Mouse (Mus musculus): Measurements from ENCODE around the gene Sin3a. TPM values are rescaled to one million over a fixed set of nuclear protein-coding genes. Genes with fewer than 3 reads are reported as not detected.

Sin3a gene
- polyA plus RNA-seq, 1 experiment from 2014 or later = 52.8 TPM

GRCm38 (mm10) chr9:57168411-57168810 lies 96.6 kb downstream of the Sin3a start:
- Histone ChIP-seq H3K4me1 (replicated peaks; ENCODE audit: control insufficient read depth, insufficient read depth, low read length) (no peaks in the 10 kb centered on the region), H3K36me3 (ENCODE audit: control insufficient read depth, insufficient read depth, low read length) (no peaks in the 10 kb centered on the region), H3K27me3 (ENCODE audit: control insufficient read depth, insufficient read depth, low read length) (no peaks in the 10 kb centered on the region), H3K9ac (ENCODE audit: low read depth, low read length) (no peak overlapping the region), H3K4me2 (replicated peaks; ENCODE audit: low read depth, low read length) (no peak overlapping the region), H3K27ac (ENCODE audit: low read depth, low read length) (no peak overlapping the region), H3K9me3 (ENCODE audit: control insufficient read depth, low read length) (no peaks in the 10 kb centered on the region), H3K4me3 (ENCODE audit: low read depth, low read length) (no peak overlapping the region)
- WGBS = 88% methylated on average over 5 of the region's 5 CpGs
- ATAC-seq (ENCODE audit: low FRiP score) = no peak
- no peak for DNase-seq (ENCODE audit: low spot score)

Other genes with a start within 250 kb of the Sin3a start
- 0.36 and 0.37 TPM in 2 replicates for gene Odf3l1, start 207.4 kb upstream of the Sin3a start, polyA plus RNA-seq (2014; fragmentation: Nextera tagmentation; extraction: Ambion mirVana)
- 2.6 and 2.7 TPM in 2 replicates for gene Cspg4, start 207.0 kb upstream of the Sin3a start, polyA plus RNA-seq (2014; fragmentation: Nextera tagmentation; extraction: Ambion mirVana)
- gene Snx33, start 143.7 kb upstream of the Sin3a start, polyA plus RNA-seq (2014; fragmentation: Nextera tagmentation; extraction: Ambion mirVana) = 3.3 and 3.8 TPM in 2 replicates
- gene Imp3, start 134.6 kb upstream of the Sin3a start, polyA plus RNA-seq (2014; fragmentation: Nextera tagmentation; extraction: Ambion mirVana) = 66.0 and 70.2 TPM in 2 replicates
- gene Snupn, start 121.2 kb upstream of the Sin3a start, polyA plus RNA-seq (2014; fragmentation: Nextera tagmentation; extraction: Ambion mirVana) = 26.4 and 30.3 TPM in 2 replicates
- 28.1 and 34.0 TPM in 2 replicates for gene Ptpn9, start 77.1 kb upstream of the Sin3a start, polyA plus RNA-seq (2014; fragmentation: Nextera tagmentation; extraction: Ambion mirVana)
- 19.2 and 22.3 TPM in 2 replicates for gene Man2c1, start 58.6 kb downstream of the Sin3a start, polyA plus RNA-seq (2014; fragmentation: Nextera tagmentation; extraction: Ambion mirVana)
- gene Neil1, start 76.3 kb downstream of the Sin3a start, polyA plus RNA-seq (2014; fragmentation: Nextera tagmentation; extraction: Ambion mirVana) = 5.3 and 6.3 TPM in 2 replicates
- 104 TPM in 2 replicates for gene Commd4, start 86.3 kb downstream of the Sin3a start, polyA plus RNA-seq (2014; fragmentation: Nextera tagmentation; extraction: Ambion mirVana)
- not detected in 2 replicates for gene Trcg1, start 164.5 kb downstream of the Sin3a start, polyA plus RNA-seq (2014; fragmentation: Nextera tagmentation; extraction: Ambion mirVana)
- gene 1700017B05Rik, start 190.6 kb downstream of the Sin3a start, polyA plus RNA-seq (2014; fragmentation: Nextera tagmentation; extraction: Ambion mirVana) = 6.6 and 7.6 TPM in 2 replicates